17 mouse cellular contexts compared by ENCODE assay signal in the genomic region with DNA sequence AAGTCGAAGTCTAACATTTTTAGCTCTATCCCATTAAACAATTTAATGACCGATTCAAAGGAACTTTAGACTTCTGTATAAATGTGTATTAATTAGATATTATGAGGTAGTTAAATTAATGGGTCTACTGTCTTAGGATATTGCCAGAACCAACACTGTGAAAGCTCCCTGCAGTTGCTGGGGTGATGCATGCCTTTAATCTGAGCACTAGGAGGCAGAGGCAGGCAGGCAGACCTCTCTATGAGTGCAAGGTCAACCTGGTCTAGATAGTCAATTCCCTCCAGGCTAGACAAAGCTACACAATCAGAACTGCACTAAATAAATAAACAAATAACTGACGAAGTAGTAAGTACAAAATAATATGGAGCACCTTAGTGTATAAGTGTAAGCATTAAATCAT. TPM values are rescaled to one million over a fixed set of nuclear protein-coding genes. Genes with fewer than 3 reads are reported as not detected.
A peak's percentile ranks its signal among the peaks of the same experiment; 100 is the strongest.
DNase-seq lines count a peak whose midpoint lies in the region; ATAC-seq and TF ChIP-seq lines count a peak whose summit lies in the region.
"Had no signal": no experiment of that assay in that cellular context is flagged by ENCODE, and none has a peak within 500 bp of the region (broad histone marks: within the 10 kb centered on the region; RNA-seq: fewer than 3 reads in every experiment).

No protein-coding gene starts in this region.

- WGBS in liver, embryonic 14.5 days (ENCODE audit: insufficient replicate concordance): 58% methylated on average over 3 of the region's 3 CpGs
- 79% methylated on average over 3 of the region's 3 CpGs for WGBS in liver, embryonic 11.5 days

- peak; percentile 23 for TF ChIP-seq RAD21 in CH12.LX (IDR thresholded peaks at IDR 0.05; ENCODE audit: low read depth, low read length)

- no peak overlapping the region for H3K4me3 ChIP-seq in gastrocnemius, adult 2 months
- no peak overlapping the region for H3K4me3 ChIP-seq in liver, embryonic 14.5 days (ENCODE audit: insufficient read depth in 1 of 2, low read depth in 2 of 2, low read length in 2 of 2)
- H3K4me3 ChIP-seq in liver, embryonic 11.5 days (ENCODE audit: low read depth, low read length): no peak overlapping the region
- H3K4me3 ChIP-seq in CH12.LX (replicated peaks in 1 of 3; ENCODE audit: low read depth in 2 of 3, low read length in 2 of 3, poor library complexity in 1 of 3): no peak overlapping the region
- H3K4me3 ChIP-seq: forebrain, embryonic 15.5 days; limb, embryonic 12.5 days; midbrain, embryonic 12.5 days had no signal

- H3K4me2 ChIP-seq in liver, embryonic 14.5 days (ENCODE audit: low read depth): no peak overlapping the region
- H3K4me2 ChIP-seq in liver, embryonic 11.5 days: no peak overlapping the region
- H3K4me2 ChIP-seq in CH12.LX (ENCODE audit: insufficient read depth, low read depth, poor library complexity, severe bottlenecking): no peak overlapping the region
- H3K4me2 ChIP-seq: forebrain, embryonic 15.5 days; heart, embryonic 11.5 days; limb, embryonic 12.5 days; midbrain, embryonic 12.5 days had no signal

- H3K9ac ChIP-seq in liver, embryonic 14.5 days (replicated peaks): no peak overlapping the region
- H3K9ac ChIP-seq in liver, embryonic 11.5 days (ENCODE audit: low read depth, low read length): no peak overlapping the region
- H3K9ac ChIP-seq in CH12.LX (ENCODE audit: insufficient read depth, low read depth): no peak overlapping the region
- H3K9ac ChIP-seq: forebrain, embryonic 15.5 days; limb, embryonic 12.5 days; midbrain, embryonic 12.5 days had no signal

- dilution Hi-C loops in CH12.LX (cut with MboI; ENCODE audit: extremely low pct_ligation_motif_present, extremely low pct_unique_long_range_greater_than_20kb, low sequenced_read_pairs): no loop called here

- intact Hi-C loops in gastrocnemius, adult 2 months (cut with DNase I): no loop called here
- intact Hi-C loops in gastrocnemius, postnatal 14 days (cut with DNase I; ENCODE audit: low total_unique reads): no loop called here

- H3K27ac ChIP-seq in gastrocnemius, adult 2 months: no peak overlapping the region
- no peak overlapping the region for H3K27ac ChIP-seq in liver, embryonic 14.5 days
- no peak overlapping the region for H3K27ac ChIP-seq in liver, embryonic 11.5 days (ENCODE audit: low read depth, low read length)
- no peak overlapping the region for H3K27ac ChIP-seq in CH12.LX (ENCODE audit: insufficient read depth, low read depth)
- H3K27ac ChIP-seq: forebrain, embryonic 15.5 days; limb, embryonic 12.5 days; midbrain, embryonic 12.5 days had no signal

- ATAC-seq in liver, embryonic 14.5 days (ENCODE audit: insufficient read depth): no peak
- ATAC-seq in liver, embryonic 11.5 days (replicated peaks; ENCODE audit: low FRiP score): no peak
- ATAC-seq: forebrain, embryonic 15.5 days; inflammation-experienced regulatory T-cells, adult 6 months; Patski had no signal

- no peaks in the 10 kb centered on the region for H3K9me3 ChIP-seq in liver, embryonic 14.5 days (ENCODE audit: control insufficient read depth, low read length)
- H3K9me3 ChIP-seq in liver, embryonic 11.5 days (ENCODE audit: control insufficient read depth, low read length): no peaks in the 10 kb centered on the region
- no peaks in the 10 kb centered on the region for H3K9me3 ChIP-seq in CH12.LX (replicated peaks; ENCODE audit: low read length)
- H3K9me3 ChIP-seq: forebrain, embryonic 15.5 days; limb, embryonic 12.5 days; midbrain, embryonic 12.5 days had no signal

- TF ChIP-seq POLR2A in CH12.LX (IDR thresholded peaks at IDR 0.05; ENCODE audit: low read depth, low read length): no peak

- no peak for TF ChIP-seq EP300 in liver, embryonic 14.5 days (IDR thresholded peaks at IDR 0.05; ENCODE audit: low read depth)
- no peak for TF ChIP-seq EP300 in CH12.LX (IDR thresholded peaks at IDR 0.05; ENCODE audit: low read length)

- in situ Hi-C loops in CH12.LX (cut with MboI; ENCODE audit: low pct_ligation_motif_present, low pct_unique_long_range_greater_than_20kb, low sequenced_read_pairs): no loop called here

- H3K4me1 ChIP-seq in liver, embryonic 14.5 days (replicated peaks; ENCODE audit: control insufficient read depth in 2 of 2, insufficient read depth in 2 of 2, low read length in 1 of 2): 0 out of 4 replicates have a peak, but pooled peaks cover 0 to 2% of the 10 kb centered on the region in 2 experiments
- H3K4me1 ChIP-seq in liver, embryonic 11.5 days (replicated peaks; ENCODE audit: control insufficient read depth, insufficient read depth, low read length): 0 out of 2 replicates have a peak, but pooled peaks cover 3% of the 10 kb centered on the region
- peaks cover 2 to 24% of the 10 kb centered on the region in 2 experiments for H3K4me1 ChIP-seq in CH12.LX (ENCODE audit: control insufficient read depth in 1 of 2, insufficient read depth in 2 of 2)

- no peaks in the 10 kb centered on the region for H3K36me3 ChIP-seq in liver, embryonic 14.5 days (replicated peaks; ENCODE audit: control insufficient read depth, insufficient read depth, low read depth)
- H3K36me3 ChIP-seq in liver, embryonic 11.5 days (ENCODE audit: control insufficient read depth, insufficient read depth, low read length): no peaks in the 10 kb centered on the region
- H3K36me3 ChIP-seq in CH12.LX (replicated peaks in 1 of 2; ENCODE audit: control insufficient read depth in 1 of 2, insufficient read depth in 1 of 2, low read length in 1 of 2): peaks cover 0 to 5% of the 10 kb centered on the region in 2 experiments
- H3K36me3 ChIP-seq: forebrain, embryonic 15.5 days; limb, embryonic 12.5 days; midbrain, embryonic 12.5 days had no signal

- no peak for DNase-seq in gastrocnemius, adult 2 months
- DNase-seq in gastrocnemius, postnatal 14 days: no peak
- no peak for DNase-seq in liver, embryonic 14.5 days (ENCODE audit: low read depth in 3 of 3, low spot score in 3 of 3)
- DNase-seq in liver, embryonic 11.5 days (ENCODE audit: low spot score): no peak
- DNase-seq in CH12.LX (ENCODE audit: extremely low read depth) (no peak), ZHBTc4 (ENCODE audit: low read depth, low spot score) (peak; percentile 40)
- DNase-seq in spleen, postnatal 4 days (ENCODE audit: low spot score in 2 of 2): no peak
- DNase-seq: cerebellum, adult 2 months; heart, postnatal 4 days; kidney, postnatal 4 days; lung, postnatal 14 days had no signal

- no peaks in the 10 kb centered on the region for H3K79me2 ChIP-seq in CH12.LX (replicated peaks; ENCODE audit: control insufficient read depth, extremely low read depth, insufficient read depth, poor library complexity, severe bottlenecking)

- 0 out of 2 replicates have a peak, but pooled peaks have one; percentile 1 for TF ChIP-seq CTCF in gastrocnemius, adult 2 months (IDR thresholded peaks at IDR 0.05)
- peak; percentile 9; the same call in 1 of the 2 replicates for TF ChIP-seq CTCF in liver, embryonic 14.5 days (IDR thresholded peaks at IDR 0.05; ENCODE audit: low read depth)
- TF ChIP-seq CTCF in CH12.LX (conservative IDR thresholded peaks at IDR 0.05 in 1 of 2, IDR thresholded peaks at IDR 0.05 in 1 of 2; ENCODE audit: low read depth in 2 of 2, low read length in 2 of 2): peak in 1 of 2 experiments; percentile 48; a peak in 2 of 4 replicates

- peaks cover 4% of the 10 kb centered on the region; the same call in 1 of the 2 replicates for H3K27me3 ChIP-seq in liver, embryonic 14.5 days (ENCODE audit: control insufficient read depth, insufficient read depth, low read length)
- H3K27me3 ChIP-seq in liver, embryonic 11.5 days (replicated peaks; ENCODE audit: control insufficient read depth, insufficient read depth, low read length): no peaks in the 10 kb centered on the region
- no peaks in the 10 kb centered on the region for H3K27me3 ChIP-seq in CH12.LX (replicated peaks)
- H3K27me3 ChIP-seq: forebrain, embryonic 15.5 days; limb, embryonic 12.5 days; Patski had no signal

TF ChIP-seq in CH12.LX, 34 proteins besides CTCF, POLR2A, EP300 and RAD21:
- TF ChIP-seq JUN (IDR thresholded peaks at IDR 0.05; ENCODE audit: insufficient read depth, low read depth, low read length) (no peak), SMC3 (IDR thresholded peaks at IDR 0.05; ENCODE audit: low read depth, low read length) (peak; percentile 37)
TF ChIP-seq in CH12.LX: peak in this region for 1.

RNA-seq across cellular contexts. Expression of a gene that starts 3.1 kb away (rescaled TPM):
- total RNA-seq in gastrocnemius, adult 2 months (2021): 100 to 1,000 TPM; 127 to 221 TPM
- total RNA-seq in gastrocnemius, postnatal 14 days (2021): 10 to 100 TPM; 44.0 to 53.4 TPM
- polyA plus RNA-seq in liver, embryonic 14.5 days (2012; rRNA removed): 1.6 and 1.8 TPM in 2 replicates
- polyA plus RNA-seq in liver, embryonic 14.5 days (2014; fragmentation: Nextera tagmentation; extraction: Ambion mirVana): 3.1 and 3.6 TPM in 2 replicates
- 6.6 and 7.7 TPM in 2 replicates for polyA plus RNA-seq in liver, embryonic 11.5 days (2014; fragmentation: Nextera tagmentation; extraction: Ambion mirVana)
- 6.7 and 9.4 TPM in 2 replicates for total RNA-seq in CH12.LX (2012; rRNA removed)
- 16.7 TPM in 2 replicates for total RNA-seq in CH12.LX (2014; rRNA removed)
- polyA plus RNA-seq in CH12.LX (2012; ENCODE audit: insufficient read length, low read depth): 38.6 and 39.9 TPM in 2 replicates

RNA-seq across cellular contexts. Expression of a gene that starts 50.8 kb away (rescaled TPM):
- under 1 TPM in 1 of 2 experiments, not detected in 1; 0.11 TPM for total RNA-seq in gastrocnemius, adult 2 months (2021)
- 1 to 10 TPM; 1.1 to 2.7 TPM for total RNA-seq in gastrocnemius, postnatal 14 days (2021)
- 0.22 and 0.48 TPM in 2 replicates for polyA plus RNA-seq in liver, embryonic 14.5 days (2012; rRNA removed)
- polyA plus RNA-seq in liver, embryonic 14.5 days (2014; fragmentation: Nextera tagmentation; extraction: Ambion mirVana): 0.43 and 0.54 TPM in 2 replicates
- 2.3 and 3.7 TPM in 2 replicates for polyA plus RNA-seq in liver, embryonic 11.5 days (2014; fragmentation: Nextera tagmentation; extraction: Ambion mirVana)
- total RNA-seq in CH12.LX (2012; rRNA removed) (not detected in 2 replicates), CH12.LX (2014; rRNA removed) (not detected in 2 replicates)
- not detected in 2 replicates for polyA plus RNA-seq in CH12.LX (2012; ENCODE audit: insufficient read length, low read depth)
- polyA plus RNA-seq: inflammation-experienced regulatory T-cells, adult 6 months had no signal
